Mouse (Mus musculus): ENCODE measurements around the gene 9030025P20Rik. TPM values are rescaled to one million over a fixed set of nuclear protein-coding genes. Genes with fewer than 3 reads are reported as not detected.

9030025P20Rik gene
- polyA plus RNA-seq (2015; fragmentation: Nextera tagmentation; extraction: Ambion mirVana), result 5.7 and 8.3 TPM in 2 replicates

DNA sequence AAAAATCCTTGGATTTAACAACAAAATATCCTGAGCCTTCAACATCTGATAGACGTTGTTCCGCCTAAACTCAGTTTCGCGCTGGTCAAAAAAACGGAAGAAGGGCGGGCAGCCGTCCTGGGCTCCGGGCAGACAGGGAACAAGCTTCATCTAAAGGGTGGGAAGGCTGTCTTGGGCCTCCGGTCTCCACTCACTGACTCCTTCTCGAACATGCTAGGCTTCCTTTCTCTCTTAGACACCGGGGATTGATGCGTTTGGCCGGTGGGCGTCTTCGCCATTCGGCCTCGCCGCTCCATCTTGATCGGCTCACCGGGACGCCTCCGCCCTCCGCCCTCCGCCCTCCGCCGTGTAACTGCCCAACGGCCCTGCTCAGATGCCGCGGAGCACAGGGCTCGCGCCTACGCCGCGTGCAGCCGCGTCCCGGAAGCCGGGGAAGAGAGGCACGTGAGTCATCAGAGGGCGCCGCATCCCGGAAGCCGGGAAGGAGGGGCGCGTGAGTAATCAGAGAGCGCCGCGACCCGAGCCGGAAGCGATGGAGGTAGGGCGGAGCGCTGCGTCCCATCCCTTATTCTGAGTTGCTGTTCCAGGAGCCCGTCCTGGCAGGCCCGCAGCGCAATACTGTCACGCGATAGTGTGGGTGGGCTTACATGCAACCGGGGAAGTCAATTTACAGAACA lies at the start of gene 9030025P20Rik, which contains the start of gene Gm3417:
9030025P20Rik (plus strand) TSS at position 107 of the 677 bp plus-strand sequence.
Gm3417 (minus strand) TSS at position 429 of the 677 bp plus-strand sequence.

DNA sequence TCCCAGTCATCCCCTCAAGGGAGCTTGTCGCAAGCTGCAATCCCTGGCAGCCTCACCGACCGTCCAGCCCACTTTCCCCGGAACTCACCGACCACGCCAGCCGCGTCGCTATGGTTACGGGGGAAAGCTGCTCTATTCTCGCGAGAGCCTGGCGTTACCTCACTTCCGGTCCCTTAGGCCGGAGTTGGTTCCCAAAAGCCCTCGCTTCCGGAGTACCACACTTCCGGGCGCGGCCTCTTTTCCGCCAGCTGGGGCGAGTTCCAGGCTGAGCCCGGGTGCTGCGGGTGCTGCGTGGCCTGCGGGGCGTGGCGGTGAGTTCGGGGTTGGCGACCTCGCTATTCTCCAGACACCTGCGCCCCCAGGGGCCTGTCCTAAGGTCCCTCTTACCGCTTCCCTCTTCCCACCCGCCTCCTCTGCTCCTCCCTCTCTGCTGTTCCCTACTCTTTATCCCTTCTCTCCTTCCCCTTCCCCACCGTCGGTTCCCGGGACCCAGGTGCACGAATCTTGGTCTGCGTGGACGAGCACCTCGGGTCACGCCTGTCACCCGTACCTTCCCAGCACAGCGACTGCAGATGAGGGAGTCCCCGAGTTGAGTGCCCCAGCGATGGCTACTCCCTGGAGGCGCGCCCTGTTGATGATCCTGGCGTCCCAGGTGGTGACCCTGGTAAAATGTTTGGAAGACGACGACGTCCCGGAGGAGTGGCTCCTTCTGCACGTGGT lies 35.1 kb upstream of the 9030025P20Rik start, which contains the start of the genes Wdr27 and 1600012H06Rik:
Wdr27 (minus strand) TSS at position 150 of the 720 bp plus-strand sequence.
1600012H06Rik (plus strand) TSS at position 176 of the 720 bp plus-strand sequence.

DNA sequence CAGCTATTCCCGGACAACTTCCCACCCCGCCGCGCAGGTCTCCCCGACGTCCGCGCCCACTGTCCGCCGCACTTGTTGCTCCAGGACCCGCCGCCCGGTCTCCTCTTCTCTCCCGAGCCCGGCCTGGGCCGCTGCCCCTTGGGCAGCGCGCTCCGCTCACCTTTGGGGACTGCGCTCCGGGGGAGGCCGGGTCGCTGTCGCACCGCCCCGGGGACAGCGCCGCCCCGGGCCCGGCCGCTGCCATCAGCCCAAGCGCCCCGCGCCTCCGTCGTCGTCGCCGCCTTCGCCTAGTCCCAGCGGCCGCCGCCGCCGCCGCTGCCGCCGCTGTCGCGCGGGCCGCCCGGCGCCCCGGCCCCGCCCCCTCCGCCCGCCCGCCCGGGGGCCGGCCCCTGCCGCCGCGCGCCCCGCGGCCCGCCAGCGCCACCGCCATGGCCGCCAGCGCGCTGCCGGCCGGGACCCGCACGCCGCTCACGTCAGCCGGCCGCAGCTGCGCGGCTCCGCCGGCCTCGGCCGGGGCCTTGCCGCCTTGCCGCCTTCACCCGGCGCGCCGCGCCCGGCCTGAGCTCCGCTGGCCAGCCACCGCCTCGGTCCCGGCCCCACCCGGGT lies 17.2 kb upstream of the 9030025P20Rik start, which contains the start of gene Phf10:
Phf10 (minus strand) TSS at position 323 of the 606 bp plus-strand sequence.

DNA sequence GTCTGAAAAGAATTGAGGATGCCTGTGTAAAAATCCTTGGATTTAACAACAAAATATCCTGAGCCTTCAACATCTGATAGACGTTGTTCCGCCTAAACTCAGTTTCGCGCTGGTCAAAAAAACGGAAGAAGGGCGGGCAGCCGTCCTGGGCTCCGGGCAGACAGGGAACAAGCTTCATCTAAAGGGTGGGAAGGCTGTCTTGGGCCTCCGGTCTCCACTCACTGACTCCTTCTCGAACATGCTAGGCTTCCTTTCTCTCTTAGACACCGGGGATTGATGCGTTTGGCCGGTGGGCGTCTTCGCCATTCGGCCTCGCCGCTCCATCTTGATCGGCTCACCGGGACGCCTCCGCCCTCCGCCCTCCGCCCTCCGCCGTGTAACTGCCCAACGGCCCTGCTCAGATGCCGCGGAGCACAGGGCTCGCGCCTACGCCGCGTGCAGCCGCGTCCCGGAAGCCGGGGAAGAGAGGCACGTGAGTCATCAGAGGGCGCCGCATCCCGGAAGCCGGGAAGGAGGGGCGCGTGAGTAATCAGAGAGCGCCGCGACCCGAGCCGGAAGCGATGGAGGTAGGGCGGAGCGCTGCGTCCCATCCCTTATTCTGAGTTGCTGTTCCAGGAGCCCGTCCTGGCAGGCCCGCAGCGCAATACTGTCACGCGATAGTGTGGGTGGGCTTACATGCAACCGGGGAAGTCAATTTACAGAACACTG lies 31.6 kb downstream of the 9030025P20Rik start, which contains the start of gene Gm3435:
Gm3435 (plus strand) TSS at position 471 of the 708 bp plus-strand sequence.

Other genes with a start within 250 kb of the 9030025P20Rik start
- 3.1 and 3.4 TPM in 2 replicates for gene Wdr27, start 35.3 kb upstream of the 9030025P20Rik start, polyA plus RNA-seq (2015; fragmentation: Nextera tagmentation; extraction: Ambion mirVana)
- gene 1600012H06Rik, start 35.3 kb upstream of the 9030025P20Rik start, polyA plus RNA-seq (2015; fragmentation: Nextera tagmentation; extraction: Ambion mirVana), result 14.3 and 15.2 TPM in 2 replicates
- gene Phf10, start 17.2 kb upstream of the 9030025P20Rik start, polyA plus RNA-seq (2015; fragmentation: Nextera tagmentation; extraction: Ambion mirVana), result 88.7 and 100 TPM in 2 replicates
- gene Gm3417, start 322 bp downstream of the 9030025P20Rik start, polyA plus RNA-seq (2015; fragmentation: Nextera tagmentation; extraction: Ambion mirVana), result 2.5 and 4.3 TPM in 2 replicates
- 4.5 and 7.6 TPM in 2 replicates for gene Gm3435, start 31.7 kb downstream of the 9030025P20Rik start, polyA plus RNA-seq (2015; fragmentation: Nextera tagmentation; extraction: Ambion mirVana)
- 46.4 and 50.9 TPM in 2 replicates for gene Ermard, start 62.7 kb downstream of the 9030025P20Rik start, polyA plus RNA-seq (2015; fragmentation: Nextera tagmentation; extraction: Ambion mirVana)
- 12.9 and 14.5 TPM in 2 replicates for gene Tcte3, start 63.0 kb downstream of the 9030025P20Rik start, polyA plus RNA-seq (2015; fragmentation: Nextera tagmentation; extraction: Ambion mirVana)
- 8.1 and 9.6 TPM in 2 replicates for gene Gm3448, start 63.1 kb downstream of the 9030025P20Rik start, polyA plus RNA-seq (2015; fragmentation: Nextera tagmentation; extraction: Ambion mirVana)